Mouse (Mus musculus): ENCODE measurements around the gene Zfp710. TPM values are rescaled to one million over a fixed set of nuclear protein-coding genes. Genes with fewer than 3 reads are reported as not detected.

Gene Zfp710
- polyA plus RNA-seq, 1 experiment from 2014 or later, result 12.1 TPM

DNA sequence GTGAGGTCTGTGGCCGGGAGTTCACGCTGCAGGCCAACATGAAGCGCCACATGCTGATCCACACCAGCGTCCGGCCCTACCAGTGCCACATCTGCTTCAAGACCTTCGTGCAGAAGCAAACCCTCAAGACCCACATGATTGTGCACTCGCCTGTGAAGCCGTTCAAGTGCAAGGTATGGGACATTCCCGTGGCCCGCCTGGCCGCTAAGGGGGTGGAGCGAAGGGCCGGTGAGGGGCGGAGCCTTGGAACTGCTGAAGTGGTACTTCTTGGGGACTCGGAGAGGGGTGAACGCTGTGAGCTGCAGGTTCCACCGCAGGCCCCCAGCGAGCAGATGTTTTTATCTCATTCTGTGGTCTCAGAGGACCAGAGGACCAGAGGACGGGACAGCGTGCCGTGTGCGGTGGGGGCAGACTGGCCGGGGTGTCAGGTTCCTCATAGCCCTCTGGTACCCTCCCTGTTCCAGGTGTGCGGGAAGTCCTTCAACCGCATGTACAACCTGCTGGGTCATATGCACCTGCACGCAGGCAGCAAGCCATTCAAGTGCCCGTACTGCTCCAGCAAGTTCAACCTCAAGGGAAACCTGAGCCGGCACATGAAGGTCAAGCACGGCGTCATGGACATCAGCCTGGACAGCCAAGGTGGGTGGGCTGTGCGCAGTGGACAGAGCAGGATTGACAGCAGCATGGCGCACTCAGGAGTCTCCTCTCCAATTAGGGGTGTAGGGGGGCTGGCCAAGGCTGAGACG, 61.5 kb downstream of the Zfp710 start:
- peaks cover 85% of the 10 kb centered on the region for H3K36me3 ChIP-seq
- H3K4me2 ChIP-seq, result no peak overlapping the region
- no peak overlapping the region for H3K4me3 ChIP-seq
- H3K27ac ChIP-seq (replicated peaks), result no peak overlapping the region
- no peak for ATAC-seq (ENCODE audit: extremely low read depth, insufficient number of reproducible peaks, low FRiP score, low TSS enrichment)
- peaks cover 18% of the 10 kb centered on the region for H3K4me1 ChIP-seq
- WGBS, result 73% methylated on average over 33 of the region's 33 CpGs
- no peaks in the 10 kb centered on the region for H3K9me3 ChIP-seq
- no peaks in the 10 kb centered on the region for H3K27me3 ChIP-seq (replicated peaks)
- no peak overlapping the region for H3K9ac ChIP-seq

DNA sequence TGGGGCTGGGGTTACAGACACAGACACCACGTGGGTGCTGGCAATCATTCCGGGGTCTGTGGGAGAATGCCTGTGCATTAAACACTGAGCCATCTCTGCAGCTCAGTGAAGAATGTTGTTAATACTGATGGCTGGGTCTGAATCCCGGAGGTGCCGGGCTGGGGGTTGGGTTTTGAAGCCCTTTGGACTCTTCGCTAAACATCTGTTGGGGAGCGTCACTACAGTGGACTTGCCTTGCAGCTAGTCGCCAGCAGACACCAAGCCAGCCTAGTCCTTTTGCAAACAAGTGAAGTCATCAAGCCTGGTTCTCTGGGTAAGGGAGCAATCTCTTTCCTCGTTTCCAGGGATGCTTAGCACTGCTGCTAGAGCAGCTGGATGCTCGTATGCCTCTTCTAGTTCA, 63.6 kb downstream of the Zfp710 start:
- Histone ChIP-seq H3K27ac (replicated peaks) (no peak overlapping the region), H3K36me3 (peaks cover 85% of the 10 kb centered on the region), H3K27me3 (replicated peaks) (no peaks in the 10 kb centered on the region), H3K9ac (no peak overlapping the region), H3K4me1 (peaks cover 32% of the 10 kb centered on the region), H3K9me3 (no peaks in the 10 kb centered on the region), H3K4me3 (no peak overlapping the region), H3K4me2 (no peak overlapping the region)
- no peak for ATAC-seq (ENCODE audit: extremely low read depth, insufficient number of reproducible peaks, low FRiP score, low TSS enrichment)
- WGBS, result 79% methylated on average over 9 of the region's 9 CpGs

DNA sequence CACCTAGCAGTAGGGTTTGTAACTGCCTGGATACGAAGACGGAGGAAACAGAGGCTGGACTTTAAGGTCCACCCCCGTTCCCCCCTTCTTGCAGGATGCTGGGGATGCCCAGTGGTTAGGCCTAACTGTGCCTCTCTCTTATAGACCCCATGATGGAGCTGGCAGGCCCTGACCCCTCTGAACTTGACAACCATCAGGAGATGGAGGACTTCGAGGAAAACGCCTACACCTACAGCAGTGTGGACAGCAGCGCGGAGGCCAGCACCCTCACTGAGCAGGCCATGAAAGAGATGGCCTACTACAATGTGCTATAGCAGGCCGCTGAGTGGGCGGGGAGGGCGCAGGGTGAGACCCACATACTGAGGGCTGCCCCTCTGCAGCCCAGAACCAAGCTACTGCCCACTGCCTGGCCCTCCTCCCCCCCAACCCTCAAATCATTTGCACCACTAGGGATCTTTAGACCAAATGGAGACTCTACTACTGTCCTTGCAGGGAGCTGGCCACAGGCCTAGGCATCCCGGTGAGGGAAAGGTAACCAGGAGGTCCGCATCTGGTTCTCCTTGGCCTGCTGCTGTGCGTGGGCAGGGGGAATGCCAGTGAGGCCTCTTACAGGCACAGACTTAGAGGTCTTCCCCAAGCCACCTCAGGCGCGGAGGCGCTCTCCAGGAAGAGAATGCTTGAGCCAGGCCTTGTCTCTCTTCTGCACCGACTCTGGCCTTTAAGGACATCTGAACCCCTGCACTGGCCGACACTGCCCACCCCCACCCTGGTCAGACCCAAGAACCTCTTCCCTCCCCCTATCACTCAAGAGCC, 65.8 kb downstream of the Zfp710 start:
- no peak overlapping the region for H3K4me3 ChIP-seq
- WGBS, result 75% methylated on average over 18 of the region's 18 CpGs
- no peak overlapping the region for H3K9ac ChIP-seq
- H3K27ac ChIP-seq (replicated peaks), result peak overlapping the region; percentile 57
- H3K4me1 ChIP-seq, result peaks cover 31% of the 10 kb centered on the region
- peaks cover 99% of the 10 kb centered on the region for H3K36me3 ChIP-seq
- no peaks in the 10 kb centered on the region for H3K27me3 ChIP-seq (replicated peaks)
- ATAC-seq (ENCODE audit: extremely low read depth, insufficient number of reproducible peaks, low FRiP score, low TSS enrichment), result 0 out of 2 replicates have a peak, but pooled peaks have one; percentile 12
- no peaks in the 10 kb centered on the region for H3K9me3 ChIP-seq
- no peak overlapping the region for H3K4me2 ChIP-seq

DNA sequence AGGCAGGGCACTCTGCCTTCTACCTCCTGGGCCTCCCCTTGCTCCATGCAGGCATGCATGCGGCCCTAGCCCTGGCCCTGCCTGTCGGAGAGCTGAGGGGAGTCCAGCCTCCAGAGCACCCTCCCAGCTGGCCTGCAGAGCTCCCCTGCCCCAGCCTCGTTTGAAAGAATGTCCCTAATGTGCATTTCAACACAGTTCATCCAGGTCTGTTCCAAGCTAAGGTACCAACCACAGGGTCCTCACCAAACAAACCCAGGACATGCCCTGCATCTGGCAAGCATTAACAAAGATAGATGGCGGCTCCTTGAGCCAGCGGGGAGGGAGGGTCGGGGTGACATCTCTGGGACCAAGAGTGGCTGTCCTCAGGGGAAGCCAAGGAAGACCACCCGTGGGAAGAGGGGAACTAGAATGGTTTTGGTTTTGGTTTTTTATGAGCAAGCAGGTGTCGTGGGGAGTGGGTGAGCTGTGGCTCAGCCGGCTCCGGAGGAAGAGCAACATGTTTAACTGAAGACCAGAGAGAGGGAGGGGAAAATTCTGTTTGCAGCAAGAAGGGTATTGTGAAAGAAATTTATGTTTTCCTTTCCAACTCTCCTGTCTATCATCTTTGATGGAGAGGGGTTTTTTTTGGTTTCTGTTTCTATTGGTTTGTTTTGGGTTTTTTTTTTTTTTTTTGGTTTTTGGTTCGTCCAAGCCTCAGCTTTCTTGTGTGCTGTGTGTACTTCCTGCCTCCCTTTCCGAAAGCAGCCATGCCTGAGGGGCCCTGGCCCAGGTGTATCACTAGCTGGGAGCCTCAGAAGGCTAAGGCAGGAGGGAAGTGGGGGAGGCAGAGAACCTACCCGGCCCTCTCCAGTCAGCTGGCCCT, 66.6 kb downstream of the Zfp710 start:
- Histone ChIP-seq H3K4me2 (no peak overlapping the region), H3K4me3 (no peak overlapping the region), H3K9ac (peak overlapping the region; percentile 9; the same call in 1 of the 2 replicates), H3K9me3 (no peaks in the 10 kb centered on the region), H3K27ac (replicated peaks) (peak overlapping the region; percentile 57), H3K36me3 (peaks cover 100% of the 10 kb centered on the region), H3K27me3 (replicated peaks) (no peaks in the 10 kb centered on the region), H3K4me1 (peaks cover 27% of the 10 kb centered on the region)
- ATAC-seq (ENCODE audit: extremely low read depth, insufficient number of reproducible peaks, low FRiP score, low TSS enrichment), result no peak
- 67% methylated on average over 13 of the region's 13 CpGs for WGBS

- WGBS, result 70% methylated on average over 4 of the region's 4 CpGs
- Histone ChIP-seq H3K9me3 (no peaks in the 10 kb centered on the region), H3K9ac (peak overlapping the region; percentile 9; the same call in 1 of the 2 replicates), H3K27ac (replicated peaks) (peak overlapping the region; percentile 46; the same call in 1 of the 2 replicates), H3K4me3 (no peak overlapping the region), H3K27me3 (replicated peaks) (no peaks in the 10 kb centered on the region), H3K36me3 (peaks cover 100% of the 10 kb centered on the region), H3K4me2 (no peak overlapping the region), H3K4me1 (peaks cover 24% of the 10 kb centered on the region)
- ATAC-seq (ENCODE audit: extremely low read depth, insufficient number of reproducible peaks, low FRiP score, low TSS enrichment), result no peak
Measured at GRCm38 (mm10) chr7:80091866-80092210, 67.2 kb downstream of the Zfp710 start.

- H3K9ac ChIP-seq, result peak overlapping the region; percentile 47; the same call in 1 of the 2 replicates
- WGBS, result 50% methylated on average over 9 of the region's 9 CpGs
Measured at GRCm38 (mm10) chr7:80092351-80093046, 67.9 kb downstream of the Zfp710 start.

GRCm38 (mm10) chr7:80094481-80094880, 69.9 kb downstream of the Zfp710 start:
- Histone ChIP-seq H3K9ac (no peak overlapping the region), H3K27me3 (replicated peaks) (no peaks in the 10 kb centered on the region), H3K9me3 (no peaks in the 10 kb centered on the region), H3K36me3 (peaks cover 100% of the 10 kb centered on the region), H3K4me3 (no peak overlapping the region), H3K4me2 (no peak overlapping the region), H3K27ac (replicated peaks) (no peak overlapping the region), H3K4me1 (peaks cover 24% of the 10 kb centered on the region)
- WGBS, result 72% methylated on average over 5 of the region's 5 CpGs
- no peak for ATAC-seq (ENCODE audit: extremely low read depth, insufficient number of reproducible peaks, low FRiP score, low TSS enrichment)

More at GRCm38 (mm10) chr7:80092351-80093046, 67.9 kb downstream of the Zfp710 start:
- no peak for ATAC-seq (ENCODE audit: extremely low read depth, insufficient number of reproducible peaks, low FRiP score, low TSS enrichment)
- Histone ChIP-seq H3K4me1 (peaks cover 24% of the 10 kb centered on the region), H3K9me3 (no peaks in the 10 kb centered on the region), H3K27ac (replicated peaks) (peak overlapping the region; percentile 46), H3K36me3 (peaks cover 100% of the 10 kb centered on the region), H3K4me2 (no peak overlapping the region), H3K27me3 (replicated peaks) (no peaks in the 10 kb centered on the region), H3K4me3 (no peak overlapping the region)

DNA sequence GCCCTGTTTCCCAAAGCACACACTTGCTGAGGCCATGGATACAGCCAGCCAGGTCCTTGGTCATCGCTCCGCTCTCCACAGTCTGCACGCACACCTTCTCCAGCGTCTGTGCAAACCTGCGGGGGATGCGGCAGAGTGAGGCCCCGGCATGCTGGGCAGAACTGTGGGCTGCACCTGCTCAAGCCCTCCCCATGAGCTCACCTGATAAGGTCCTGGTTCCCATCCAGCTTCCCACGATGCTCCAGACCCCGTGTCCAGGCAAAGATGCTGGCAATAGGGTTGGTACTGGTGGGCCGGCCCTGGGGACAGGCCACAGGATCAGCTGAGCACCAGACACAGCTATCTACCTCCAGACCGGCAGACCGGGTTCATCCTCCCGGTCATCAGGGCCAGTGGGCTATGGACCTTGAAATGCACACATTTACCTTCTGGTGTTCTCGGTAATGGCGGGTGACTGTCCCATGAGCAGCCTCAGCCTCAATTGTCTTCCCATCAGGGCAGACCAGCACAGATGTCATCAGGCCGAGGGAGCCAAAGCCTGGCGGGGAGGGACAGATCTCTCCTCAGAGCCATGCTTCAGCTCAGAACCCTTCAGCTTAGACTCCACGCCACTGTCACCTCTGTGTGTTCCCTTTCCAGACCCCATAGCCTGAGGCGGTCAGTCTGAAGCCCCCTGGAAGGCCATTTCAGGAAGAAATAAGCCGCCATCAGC, 71.1 kb downstream of the Zfp710 start:
- no peak overlapping the region for H3K4me3 ChIP-seq
- H3K27me3 ChIP-seq (replicated peaks), result no peaks in the 10 kb centered on the region
- ATAC-seq (ENCODE audit: extremely low read depth, insufficient number of reproducible peaks, low FRiP score, low TSS enrichment), result no peak
- H3K4me2 ChIP-seq, result no peak overlapping the region
- H3K9ac ChIP-seq, result no peak overlapping the region
- H3K27ac ChIP-seq (replicated peaks), result no peak overlapping the region
- H3K36me3 ChIP-seq, result peaks cover 100% of the 10 kb centered on the region
- no peaks in the 10 kb centered on the region for H3K9me3 ChIP-seq
- peaks cover 24% of the 10 kb centered on the region for H3K4me1 ChIP-seq
- 83% methylated on average over 20 of the region's 20 CpGs for WGBS

GRCm38 (mm10) chr7:80098389-80098976, 73.9 kb downstream of the Zfp710 start:
- Histone ChIP-seq H3K4me3 (no peak overlapping the region), H3K9ac (no peak overlapping the region), H3K27me3 (replicated peaks) (no peaks in the 10 kb centered on the region), H3K36me3 (peaks cover 100% of the 10 kb centered on the region), H3K27ac (replicated peaks) (no peak overlapping the region), H3K4me2 (no peak overlapping the region), H3K4me1 (peaks cover 6% of the 10 kb centered on the region), H3K9me3 (no peaks in the 10 kb centered on the region)
- WGBS, result 90% methylated on average over 13 of the region's 13 CpGs
- no peak for ATAC-seq (ENCODE audit: extremely low read depth, insufficient number of reproducible peaks, low FRiP score, low TSS enrichment)

- 88% methylated on average over 3 of the region's 3 CpGs for WGBS
- Histone ChIP-seq H3K4me2 (no peak overlapping the region), H3K36me3 (peaks cover 86% of the 10 kb centered on the region)
Measured at GRCm38 (mm10) chr7:80103335-80103734, 78.7 kb downstream of the Zfp710 start.

More at GRCm38 (mm10) chr7:80103335-80103734, 78.7 kb downstream of the Zfp710 start:
- Histone ChIP-seq H3K9ac (no peak overlapping the region), H3K27me3 (replicated peaks) (no peaks in the 10 kb centered on the region), H3K9me3 (no peaks in the 10 kb centered on the region), H3K27ac (replicated peaks) (no peak overlapping the region), H3K4me1 (peaks cover 38% of the 10 kb centered on the region), H3K4me3 (no peak overlapping the region)
- ATAC-seq (ENCODE audit: extremely low read depth, insufficient number of reproducible peaks, low FRiP score, low TSS enrichment), result no peak
